Mouse (Mus musculus): ENCODE measurements around the gene Pygm. TPM values are rescaled to one million over a fixed set of nuclear protein-coding genes. Genes with fewer than 3 reads are reported as not detected.

Pygm gene
- polyA plus RNA-seq, 1 experiment from 2014 or later, result 1.0 TPM

GRCm38 (mm10) chr19:6383470-6383869, 729 bp upstream of the Pygm start:
- no peak for DNase-seq (ENCODE audit: low read depth, low spot score)
- ChIA-PET CTCF (interaction anchor here (1.2 to 2.6 kb wide), 2 partner anchors 10 to 18 kb away, joined by 6 to 15 read pairs; no protein-coding TSS in a partner anchor), POLR2A (interaction anchor here (0.8 kb wide), 1 partner anchor 15 kb away, joined by 3 read pairs; no protein-coding TSS in a partner anchor)
- no peak for ATAC-seq
- no peaks in the 10 kb centered on the region for H3K27me3 ChIP-seq
- in situ Hi-C loops (cut with MboI; ENCODE audit: low pct_unique_long_range_greater_than_20kb), result no loop called here
- TF ChIP-seq CTCF (IDR thresholded peaks at IDR 0.05), result no peak

GRCm38 (mm10) chr19:6384954-6385353, 755 bp downstream of the Pygm start:
- ATAC-seq, result no peak
- no peak for DNase-seq (ENCODE audit: low read depth, low spot score)
- in situ Hi-C loops (cut with MboI; ENCODE audit: low pct_unique_long_range_greater_than_20kb), result no loop called here
- ChIA-PET CTCF (no interaction called here), POLR2A (interaction anchor here (1.1 to 1.2 kb wide), 2 partner anchors 11 to 16 kb away, joined by 3 to 4 read pairs; no protein-coding TSS in a partner anchor)
- no peak for TF ChIP-seq CTCF (IDR thresholded peaks at IDR 0.05)
- H3K27me3 ChIP-seq, result no peaks in the 10 kb centered on the region

GRCm38 (mm10) chr19:6385419-6385818, 1.2 kb downstream of the Pygm start:
- TF ChIP-seq CTCF (IDR thresholded peaks at IDR 0.05), result no peak
- DNase-seq (ENCODE audit: low read depth, low spot score), result no peak
- H3K27me3 ChIP-seq, result no peaks in the 10 kb centered on the region
- ChIA-PET POLR2A (no interaction called here), CTCF (no interaction called here)
- in situ Hi-C loops (cut with MboI; ENCODE audit: low pct_unique_long_range_greater_than_20kb), result no loop called here
- no peak for ATAC-seq

GRCm38 (mm10) chr19:6385821-6386220, 1.6 kb downstream of the Pygm start:
- POLR2A ChIA-PET, result no interaction called here
- TF ChIP-seq CTCF (IDR thresholded peaks at IDR 0.05), result no peak
- in situ Hi-C loops (cut with MboI; ENCODE audit: low pct_unique_long_range_greater_than_20kb), result no loop called here
- H3K27me3 ChIP-seq, result no peaks in the 10 kb centered on the region
- no peak for DNase-seq (ENCODE audit: low read depth, low spot score)
- CTCF ChIA-PET, result no interaction called here
- no peak for ATAC-seq

DNA sequence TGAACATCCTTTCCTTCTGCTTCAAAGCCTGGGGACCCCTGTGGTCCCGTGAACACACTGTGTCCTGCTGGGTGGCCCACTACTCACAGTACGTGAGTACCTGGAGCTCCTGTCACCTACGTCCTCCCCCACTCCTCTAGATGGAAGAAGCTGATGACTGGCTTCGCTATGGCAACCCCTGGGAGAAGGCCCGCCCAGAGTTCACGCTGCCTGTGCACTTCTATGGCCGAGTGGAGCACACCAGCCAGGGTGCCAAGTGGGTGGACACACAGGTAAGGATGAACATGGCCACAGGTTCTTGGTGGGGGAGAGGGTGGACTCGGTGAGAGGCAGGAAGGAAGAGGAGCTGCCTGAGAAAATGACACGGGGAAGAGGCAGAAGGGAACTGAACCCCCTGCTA, 2.0 kb downstream of the Pygm start:
- in situ Hi-C loops (cut with MboI; ENCODE audit: low pct_unique_long_range_greater_than_20kb), result no loop called here
- ATAC-seq (no peak), DNase-seq (ENCODE audit: low read depth, low spot score) (no peak)
- CTCF ChIA-PET, result no interaction called here
- POLR2A ChIA-PET, result no interaction called here
- H3K27me3 ChIP-seq, result no peaks in the 10 kb centered on the region
- no peak for TF ChIP-seq CTCF (IDR thresholded peaks at IDR 0.05)

DNA sequence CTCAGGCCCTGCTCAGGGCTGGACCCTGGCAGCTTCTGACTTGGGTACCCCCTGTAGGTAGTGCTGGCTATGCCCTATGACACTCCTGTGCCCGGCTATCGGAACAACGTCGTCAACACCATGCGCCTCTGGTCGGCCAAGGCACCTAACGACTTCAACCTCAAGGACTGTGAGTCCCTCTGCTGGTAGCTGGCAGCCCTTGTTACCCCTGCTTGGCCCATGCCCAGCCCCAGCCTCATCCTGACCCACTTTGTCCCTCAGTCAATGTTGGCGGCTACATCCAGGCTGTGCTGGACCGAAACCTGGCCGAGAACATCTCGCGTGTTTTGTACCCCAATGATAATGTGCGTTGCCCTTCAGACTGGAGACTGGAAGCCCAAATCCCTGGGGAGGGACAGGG, 3.8 kb downstream of the Pygm start:
- ATAC-seq (no peak), DNase-seq (ENCODE audit: low read depth, low spot score) (no peak)
- no peak for TF ChIP-seq CTCF (IDR thresholded peaks at IDR 0.05)
- POLR2A ChIA-PET, result no interaction called here
- in situ Hi-C loops (cut with MboI; ENCODE audit: low pct_unique_long_range_greater_than_20kb), result no loop called here
- CTCF ChIA-PET, result no interaction called here
- no peaks in the 10 kb centered on the region for H3K27me3 ChIP-seq

- DNase-seq (ENCODE audit: low read depth, low spot score) (no peak), ATAC-seq (no peak)
- ChIA-PET POLR2A (interaction anchor here (0.6 kb wide), 1 partner anchor 9 kb away, joined by 3 read pairs; no protein-coding TSS in a partner anchor), CTCF (no interaction called here)
- in situ Hi-C loops (cut with MboI; ENCODE audit: low pct_unique_long_range_greater_than_20kb), result no loop called here
- no peaks in the 10 kb centered on the region for H3K27me3 ChIP-seq
- no peak for TF ChIP-seq CTCF (IDR thresholded peaks at IDR 0.05)
These were observed 5.6 kb downstream of the Pygm start for GRCm38 (mm10) chr19:6389803-6390202.

- in situ Hi-C loops (cut with MboI; ENCODE audit: low pct_unique_long_range_greater_than_20kb), result no loop called here
These were observed 6.1 kb downstream of the Pygm start for GRCm38 (mm10) chr19:6390251-6390650.

GRCm38 (mm10) chr19:6392743-6393393, 8.7 kb downstream of the Pygm start:
- in situ Hi-C loops (cut with MboI; ENCODE audit: low pct_unique_long_range_greater_than_20kb), result no loop called here
- H3K27me3 ChIP-seq, result no peaks in the 10 kb centered on the region
- POLR2A ChIA-PET, result no interaction called here
- CTCF ChIA-PET, result no interaction called here
- DNase-seq (ENCODE audit: low read depth, low spot score), result no peak
- no peak for ATAC-seq
- no peak for TF ChIP-seq CTCF (IDR thresholded peaks at IDR 0.05)

More at GRCm38 (mm10) chr19:6390251-6390650, 6.1 kb downstream of the Pygm start:
- DNase-seq (ENCODE audit: low read depth, low spot score) (no peak), ATAC-seq (no peak)
- no peaks in the 10 kb centered on the region for H3K27me3 ChIP-seq
- no peak for TF ChIP-seq CTCF (IDR thresholded peaks at IDR 0.05)
- ChIA-PET POLR2A (interaction anchor here (0.8 kb wide), 1 partner anchor 11 kb away, joined by 3 read pairs; no protein-coding TSS in a partner anchor), CTCF (no interaction called here)

DNA sequence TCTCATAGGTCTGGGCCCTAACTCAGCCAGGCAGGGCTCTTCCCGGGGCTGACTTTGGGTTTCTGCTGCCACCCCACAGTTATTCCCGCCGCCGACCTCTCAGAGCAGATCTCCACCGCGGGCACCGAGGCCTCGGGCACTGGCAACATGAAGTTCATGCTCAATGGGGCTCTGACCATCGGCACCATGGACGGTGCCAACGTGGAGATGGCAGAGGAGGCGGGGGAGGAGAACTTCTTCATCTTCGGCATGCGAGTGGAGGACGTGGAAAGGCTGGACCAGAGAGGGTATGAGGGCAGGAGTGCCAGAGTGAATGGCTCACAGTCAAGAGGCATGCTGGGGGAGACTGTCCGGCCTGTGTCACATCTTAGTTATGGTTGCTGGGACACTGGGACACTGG, 9.4 kb downstream of the Pygm start:
- POLR2A ChIA-PET, result no interaction called here
- in situ Hi-C loops (cut with MboI; ENCODE audit: low pct_unique_long_range_greater_than_20kb), result no loop called here
- DNase-seq (ENCODE audit: low read depth, low spot score), result no peak
- no peaks in the 10 kb centered on the region for H3K27me3 ChIP-seq
- no peak for ATAC-seq
- CTCF ChIA-PET, result no interaction called here
- no peak for TF ChIP-seq CTCF (IDR thresholded peaks at IDR 0.05)

DNA sequence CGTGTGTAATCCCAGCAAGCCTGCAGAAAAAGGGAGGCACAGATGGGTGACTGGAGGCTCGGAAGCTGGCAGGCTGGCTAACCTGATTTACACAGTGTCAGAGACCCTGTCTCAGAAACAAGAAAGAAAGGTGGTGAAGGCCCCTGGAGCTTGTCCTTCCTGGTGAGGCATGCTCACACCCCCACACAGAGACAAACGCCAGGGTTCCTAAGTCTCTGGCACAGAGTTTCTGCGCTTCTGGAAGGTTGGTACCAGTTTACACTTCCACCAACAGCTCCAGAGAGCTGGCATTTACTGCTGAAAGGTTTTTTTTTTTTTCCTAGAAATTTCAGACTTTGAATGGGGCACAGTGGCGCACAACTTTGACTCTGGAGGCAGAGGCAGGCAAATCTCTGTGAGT, 12.0 kb downstream of the Pygm start:
- no peak for ATAC-seq
- TF ChIP-seq CTCF (IDR thresholded peaks at IDR 0.05), result no peak
- no peaks in the 10 kb centered on the region for H3K27me3 ChIP-seq

More for the DNA sequence above, 12.0 kb downstream of the Pygm start:
- in situ Hi-C loops (cut with MboI; ENCODE audit: low pct_unique_long_range_greater_than_20kb), result no loop called here
- no peak for DNase-seq (ENCODE audit: low read depth, low spot score)
- ChIA-PET CTCF (no interaction called here), POLR2A (no interaction called here)

Measured in Patski (cell line).